Mouse (Mus musculus): ENCODE results near the gene Rnf24.

Rnf24 gene

GRCm38 (mm10) chr2:131261481-131262212, 91.0 kb downstream of the Rnf24 start:
- DNase-seq = no peak

GRCm38 (mm10) chr2:131260544-131261307, 92.0 kb downstream of the Rnf24 start:
- DNase-seq = no peak

- no peak for DNase-seq
Observed at GRCm38 (mm10) chr2:131258693-131259092, 94.0 kb downstream of the Rnf24 start.

DNA sequence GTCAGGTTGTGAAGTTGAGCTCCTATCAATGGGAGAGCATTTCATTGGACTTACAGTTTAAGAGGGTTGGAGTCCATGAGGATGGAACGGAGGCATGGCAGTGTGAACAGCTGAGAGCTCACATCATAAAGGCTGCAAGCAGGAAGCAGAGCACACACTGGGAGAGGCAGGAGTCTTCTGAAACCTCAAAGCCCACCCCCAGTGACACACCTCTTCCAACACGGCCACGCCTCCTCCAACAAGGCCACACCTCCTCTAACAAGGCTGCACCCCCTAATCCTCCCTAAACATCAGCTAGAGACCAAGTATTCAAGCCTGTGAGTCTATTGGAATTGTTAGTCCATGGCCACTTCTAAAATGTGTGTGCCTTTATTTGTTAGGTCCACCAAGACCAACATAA, 97.0 kb downstream of the Rnf24 start:
- DNase-seq = no peak

- DNase-seq = peak; percentile 24 to 34
Observed at GRCm38 (mm10) chr2:131254329-131254713, 98.4 kb downstream of the Rnf24 start.

- DNase-seq = peak; percentile 77 to 79
Observed at GRCm38 (mm10) chr2:131253681-131254328, 98.9 kb downstream of the Rnf24 start.
